Mouse (Mus musculus): ENCODE measurements around the gene Gm8947. TPM values are rescaled to one million over a fixed set of nuclear protein-coding genes. Genes with fewer than 3 reads are reported as not detected.

Gene Gm8947
- total RNA-seq, 2 experiments from 2014 or later, result not detected

DNA sequence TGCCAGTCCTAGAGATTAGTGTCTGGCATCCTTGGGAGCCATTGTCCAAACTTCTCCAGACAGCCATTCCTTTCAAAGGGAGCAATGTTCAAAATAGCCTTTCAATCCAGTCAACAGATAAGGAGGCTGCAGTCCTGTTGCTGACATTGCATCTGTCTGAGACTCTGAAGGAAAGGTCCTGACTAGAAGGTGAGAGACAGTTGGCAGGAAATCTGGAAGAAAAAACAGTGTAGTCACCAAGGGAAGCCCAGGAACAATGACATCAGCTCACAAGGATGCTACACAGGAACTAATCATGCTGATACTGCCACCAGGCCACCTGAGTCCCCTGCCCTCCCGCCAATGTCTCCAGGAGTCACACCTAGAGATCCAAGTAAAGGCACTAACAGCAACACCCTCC, 31.2 kb downstream of the Gm8947 start:
- DNase-seq (ENCODE audit: low spot score in 2 of 2), result no peak

GRCm38 (mm10) chr1:151224536-151224935, 32.4 kb downstream of the Gm8947 start:
- no peak for DNase-seq (ENCODE audit: low spot score in 2 of 2)

- no peak for DNase-seq (ENCODE audit: low spot score in 2 of 2)
These were observed 35.3 kb downstream of the Gm8947 start for GRCm38 (mm10) chr1:151227506-151227905.

GRCm38 (mm10) chr1:151228320-151228989, 36.3 kb downstream of the Gm8947 start:
- no peak for DNase-seq (ENCODE audit: low spot score in 2 of 2)

- no peak for DNase-seq (ENCODE audit: low spot score in 2 of 2)
These were observed 40.2 kb downstream of the Gm8947 start for GRCm38 (mm10) chr1:151232346-151232745.

DNA sequence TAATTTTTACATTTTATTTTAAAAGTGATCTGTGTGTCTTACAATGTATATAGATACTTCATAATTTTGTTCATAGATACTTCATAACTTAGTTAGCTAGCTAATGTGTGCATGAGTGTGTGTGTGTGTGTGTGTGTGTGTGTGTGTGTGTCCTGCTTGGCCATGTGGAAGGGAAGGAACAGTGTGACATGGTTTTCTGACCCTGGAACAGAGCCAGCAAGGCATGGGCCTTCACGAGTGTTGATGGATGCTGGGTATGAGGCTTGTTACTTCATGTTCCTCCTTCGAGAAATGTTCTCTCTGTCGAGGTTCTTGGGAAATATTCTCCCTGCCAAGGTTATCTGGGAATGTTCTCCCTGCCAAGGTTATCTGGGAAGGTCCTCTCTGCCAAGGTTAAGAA, 41.6 kb downstream of the Gm8947 start:
- DNase-seq (ENCODE audit: low spot score in 2 of 2), result no peak

DNA sequence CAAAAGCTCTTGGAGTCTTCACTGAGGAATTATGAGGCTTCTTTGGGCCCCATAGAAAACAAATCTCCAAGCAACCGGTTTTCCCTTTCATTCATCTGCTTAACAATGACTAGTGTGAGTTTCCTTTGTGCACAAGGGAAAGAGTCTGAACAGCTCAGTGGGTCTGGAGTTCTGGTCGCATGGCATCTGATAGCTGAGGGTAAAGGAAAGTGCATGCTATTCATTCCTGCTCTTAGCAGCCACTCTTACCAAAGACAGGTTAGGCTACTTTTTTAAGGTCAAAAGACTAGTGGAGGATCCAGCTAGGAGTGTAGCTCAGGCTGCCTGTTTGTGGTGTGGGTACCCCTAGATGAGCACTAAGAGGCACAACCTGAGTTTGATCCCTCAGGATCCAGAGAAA, 43.4 kb downstream of the Gm8947 start:
- DNase-seq (ENCODE audit: low spot score in 2 of 2), result no peak

DNA sequence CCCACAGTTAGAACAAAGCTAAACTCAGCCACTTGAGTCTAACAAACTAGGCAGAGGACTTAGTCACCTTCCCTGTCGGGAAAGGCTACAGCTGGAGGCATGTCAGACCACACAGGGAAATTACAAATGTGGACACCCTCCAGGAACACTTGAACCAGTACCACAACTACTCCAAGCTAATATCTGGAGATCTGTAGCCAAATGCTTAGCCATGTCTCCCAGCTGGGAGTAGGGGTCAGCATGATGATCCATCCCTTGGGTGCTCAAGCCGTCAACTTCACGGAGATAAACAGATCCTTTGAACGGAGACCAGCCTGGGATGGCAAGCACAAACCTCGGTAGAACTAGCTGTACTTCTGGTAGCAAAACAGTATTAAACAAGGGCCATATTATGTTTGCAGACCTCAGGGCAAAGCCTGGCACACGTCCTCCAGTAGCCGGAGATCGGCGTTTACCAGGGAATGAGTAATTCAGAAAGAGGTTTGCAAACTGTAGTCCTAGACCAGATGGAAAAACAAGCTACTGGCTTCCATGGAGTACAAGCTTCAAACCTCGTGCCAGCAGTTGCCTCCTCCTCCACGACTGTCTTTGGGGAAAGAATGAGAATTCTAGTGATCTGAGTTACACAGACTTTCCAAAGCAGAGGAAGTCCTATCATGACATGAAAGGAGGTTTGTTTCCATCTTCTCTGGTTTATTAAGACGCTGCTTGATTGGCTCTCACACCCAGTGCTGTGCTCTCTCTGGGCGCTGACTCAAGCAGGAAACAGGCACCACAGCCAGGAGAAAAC, 44.2 kb downstream of the Gm8947 start:
- DNase-seq (ENCODE audit: low spot score in 2 of 2), result no peak

DNA sequence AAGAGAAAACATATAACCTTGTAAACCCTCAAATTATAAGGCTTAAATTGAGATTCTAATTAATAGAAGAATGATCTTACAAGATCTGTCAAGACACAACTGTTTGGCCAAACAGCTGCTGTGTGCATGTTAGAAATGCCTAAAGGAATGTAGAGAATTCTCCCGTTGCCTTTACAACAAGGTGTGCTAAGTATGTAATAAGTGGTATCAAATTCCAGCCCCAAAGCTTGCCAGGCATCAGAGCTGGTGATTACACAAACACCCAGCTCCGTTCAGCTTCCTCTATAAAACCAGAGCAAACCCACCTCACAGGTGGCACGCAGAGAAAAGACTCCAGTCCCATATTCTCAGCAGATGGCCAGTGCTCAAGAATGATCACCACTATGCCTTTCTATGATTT, 45.6 kb downstream of the Gm8947 start:
- no peak for DNase-seq (ENCODE audit: low spot score in 2 of 2)

DNA sequence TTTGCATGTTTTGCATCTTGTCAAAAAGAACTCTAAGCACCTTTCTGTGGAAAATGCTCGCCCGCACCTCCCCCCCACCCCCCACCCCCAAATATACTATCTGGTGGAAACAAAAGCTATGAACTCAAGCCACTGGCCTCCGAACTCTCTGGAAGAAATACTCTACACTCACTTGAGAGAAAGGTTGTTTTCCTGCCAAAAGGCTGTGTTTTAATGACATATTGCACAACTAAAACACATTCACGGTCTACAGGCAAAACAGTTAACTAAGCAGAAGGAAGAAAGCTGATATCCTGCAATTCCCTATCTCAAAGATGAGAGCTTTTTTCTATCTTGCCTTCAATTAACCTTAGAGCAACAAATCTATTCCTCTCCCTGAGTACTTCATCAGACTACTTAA, 51.2 kb downstream of the Gm8947 start:
- no peak for DNase-seq (ENCODE audit: low spot score in 2 of 2)

Other genes starting within 250 kb of the Gm8947 start
- gene Hmcn1, start 198.9 kb upstream of the Gm8947 start, total RNA-seq (2021), result 1 to 10 TPM; 1.4 TPM
- gene Gm47985, start 9.8 kb upstream of the Gm8947 start, total RNA-seq (2021), result not detected
- not detected for gene Gm47995, start 6.1 kb downstream of the Gm8947 start, total RNA-seq (2021)
- not detected for gene 3110040M04Rik, start 11.7 kb downstream of the Gm8947 start, total RNA-seq (2021)
- not detected for gene Gm47996, start 17.8 kb downstream of the Gm8947 start, total RNA-seq (2021)
- gene Ivns1abp, start 152.1 kb downstream of the Gm8947 start, total RNA-seq (2021), result 100 to 1,000 TPM; 102 to 147 TPM
- gene Swt1, start 236.1 kb downstream of the Gm8947 start, total RNA-seq (2021), result 10 to 100 TPM; 18.1 to 19.1 TPM
- gene Trmt1l, start 236.2 kb downstream of the Gm8947 start, total RNA-seq (2021), result 10 to 100 TPM; 30.1 to 31.5 TPM